Mouse (Mus musculus): ENCODE measurements at regions not wholly inside any gene's neighbourhood (a gene's known extent, or its start where the extent isn't known, plus 50 kb on each side); places are given as distances from the start of the nearest gene placed in this dataset.

- intact Hi-C loops (cut with DNase I), result loop anchor here (5.0 to 10.0 kb wide), 2 partner anchors 102 to 120 kb away; no protein-coding TSS in a partner anchor
Observed at GRCm38 (mm10) chr13:112067066-112067847, 221.0 kb upstream of the Ankrd55 start.

GRCm38 (mm10) chr13:112070757-112071156 lies 217.5 kb upstream of the Ankrd55 start:
- intact Hi-C loops (cut with DNase I), result no loop called here

GRCm38 (mm10) chr13:112071209-112071955 lies 216.9 kb upstream of the Ankrd55 start:
- intact Hi-C loops (cut with DNase I), result no loop called here

- intact Hi-C loops (cut with DNase I), result no loop called here
Observed at GRCm38 (mm10) chr13:112071956-112072314, 216.3 kb upstream of the Ankrd55 start.

GRCm38 (mm10) chr13:112073519-112074406 lies 214.5 kb upstream of the Ankrd55 start:
- intact Hi-C loops (cut with DNase I), result no loop called here

- intact Hi-C loops (cut with DNase I), result no loop called here
Observed at GRCm38 (mm10) chr13:112075847-112076479, 212.3 kb upstream of the Ankrd55 start.

- intact Hi-C loops (cut with DNase I), result no loop called here
Observed at GRCm38 (mm10) chr13:112078088-112078487, 210.2 kb upstream of the Ankrd55 start.

- intact Hi-C loops (cut with DNase I), result no loop called here
Observed at GRCm38 (mm10) chr13:112081935-112082334, 206.3 kb upstream of the Ankrd55 start.

- intact Hi-C loops (cut with DNase I), result no loop called here
Observed at GRCm38 (mm10) chr13:112084484-112085278, 203.6 kb upstream of the Ankrd55 start.

- intact Hi-C loops (cut with DNase I), result no loop called here
Observed at GRCm38 (mm10) chr13:112088312-112088771, 199.9 kb upstream of the Ankrd55 start.

GRCm38 (mm10) chr13:112090737-112091136 lies 197.5 kb upstream of the Ankrd55 start:
- intact Hi-C loops (cut with DNase I), result loop anchor here (10.0 kb wide), 1 partner anchor 164 kb away; no protein-coding TSS in a partner anchor

GRCm38 (mm10) chr13:112095595-112096139 lies 192.6 kb upstream of the Ankrd55 start:
- intact Hi-C loops (cut with DNase I), result loop anchor here (10.0 kb wide), 1 partner anchor 159 kb away; no protein-coding TSS in a partner anchor

- intact Hi-C loops (cut with DNase I), result loop anchor here (10.0 kb wide), 1 partner anchor 155 kb away; no protein-coding TSS in a partner anchor
Observed at GRCm38 (mm10) chr13:112099953-112100591, 188.2 kb upstream of the Ankrd55 start.

GRCm38 (mm10) chr13:112100592-112101420 lies 187.4 kb upstream of the Ankrd55 start:
- intact Hi-C loops (cut with DNase I), result no loop called here

GRCm38 (mm10) chr13:112101421-112101756 lies 186.9 kb upstream of the Ankrd55 start:
- intact Hi-C loops (cut with DNase I), result no loop called here

GRCm38 (mm10) chr13:112105953-112106352 lies 182.3 kb upstream of the Ankrd55 start:
- intact Hi-C loops (cut with DNase I), result no loop called here

- intact Hi-C loops (cut with DNase I), result no loop called here
Observed at GRCm38 (mm10) chr13:112114741-112115201, 173.5 kb upstream of the Ankrd55 start.

GRCm38 (mm10) chr13:112116101-112116726 lies 172.0 kb upstream of the Ankrd55 start:
- intact Hi-C loops (cut with DNase I), result no loop called here

All from adrenal gland (tissue).